Mouse (Mus musculus) gastrocnemius, adult 2 months (tissue): ENCODE measurements at regions not wholly inside any gene's neighbourhood (a gene's known extent, or its start where the extent isn't known, plus 50 kb on each side); places are given as distances from the start of the nearest gene placed in this dataset.

Source experiments
- DNase-seq: peaks from one replicate; pipeline ENCODE4 v3.0.0; 2022
- H3K27ac ChIP-seq: fragments of 200-600 bp; 2 replicates; pipeline ENCODE4 v1.8.1; 2022; ENCODE audit warnings: mild to moderate bottlenecking
- H3K4me3 ChIP-seq: fragments of 200-600 bp; 2 replicates; pipeline ENCODE4 v1.8.1; 2022; ENCODE audit warnings: mild to moderate bottlenecking, moderate library complexity
- CTCF ChIP-seq: fragments of 200-600 bp; IDR thresholded peaks from 2 replicates; pipeline ENCODE4 v1.8.1; 2022; ENCODE audit warnings: antibody characterized with exemption, mild to moderate bottlenecking, moderate library complexity
- intact Hi-C: fragments of 180-260 bp; cut with DNase I; formaldehyde crosslinking; loops from one replicate; pipeline ENCODE4 v1.15.1; 2025

DNA sequence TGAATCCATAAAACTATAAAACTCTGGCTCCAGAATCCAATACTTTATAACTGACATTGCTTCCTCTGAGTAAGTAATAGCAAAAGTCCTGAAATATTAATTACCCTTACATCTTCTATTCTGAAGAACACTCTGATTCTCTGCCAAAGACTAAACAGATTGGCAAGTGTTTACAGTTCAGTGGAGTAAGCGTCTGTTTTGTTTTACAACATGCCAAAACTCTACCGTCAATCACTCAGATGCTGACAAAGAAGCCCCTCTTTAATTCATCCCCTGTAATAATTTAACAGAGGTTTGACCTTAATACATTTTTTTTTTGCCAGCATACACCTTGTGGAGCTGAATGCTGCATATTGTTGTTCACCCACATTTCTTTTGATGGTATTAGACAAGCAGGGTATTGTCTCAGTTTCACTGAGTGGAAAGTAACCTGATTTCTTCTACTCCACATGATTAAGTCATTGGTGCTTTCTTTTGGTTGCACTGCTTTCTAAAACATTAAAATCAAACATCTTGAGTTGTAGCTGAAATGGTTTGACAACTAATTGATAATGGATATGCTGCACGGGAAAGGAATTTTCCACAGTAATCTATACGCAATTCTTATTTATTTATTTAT is 796.2 kb upstream of the Sel1l start:
- H3K4me3 ChIP-seq: no peak overlapping the region
- H3K27ac ChIP-seq: no peak overlapping the region
- TF ChIP-seq CTCF: no peak
- DNase-seq: no peak
- intact Hi-C loops: no loop called here

- intact Hi-C loops: no loop called here
- no peak for TF ChIP-seq CTCF
- DNase-seq: no peak
- Histone ChIP-seq H3K27ac (no peak overlapping the region), H3K4me3 (no peak overlapping the region)
These were observed 770.2 kb upstream of the Sel1l start for GRCm38 (mm10) chr12:92619120-92619519.

DNA sequence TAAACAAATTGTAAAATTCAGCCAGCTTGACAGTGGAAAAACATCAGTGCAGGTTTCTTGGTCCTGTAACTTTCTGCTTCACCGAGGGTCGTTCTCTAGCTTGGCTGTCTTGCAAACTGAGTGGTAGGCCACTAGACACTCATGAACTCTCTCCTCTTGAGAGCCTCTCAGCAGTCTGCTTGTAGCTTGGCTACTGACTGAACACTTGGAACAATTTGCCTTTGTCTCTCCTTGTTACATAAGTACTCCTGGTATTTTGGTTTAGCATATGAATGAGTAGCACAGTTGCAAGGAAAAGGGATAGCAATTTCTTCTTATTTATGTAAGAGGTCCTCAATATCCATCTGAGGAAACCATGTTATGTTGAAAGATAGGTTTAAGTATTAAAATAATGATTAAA is 769.6 kb upstream of the Sel1l start:
- Histone ChIP-seq H3K27ac (no peak overlapping the region), H3K4me3 (no peak overlapping the region)
- no peak for DNase-seq
- TF ChIP-seq CTCF: no peak
- intact Hi-C loops: no loop called here

GRCm38 (mm10) chr12:92601673-92602072 is 752.7 kb upstream of the Sel1l start:
- no peak overlapping the region for H3K4me3 ChIP-seq
- H3K27ac ChIP-seq: no peak overlapping the region
- DNase-seq: no peak
- intact Hi-C loops: no loop called here
- TF ChIP-seq CTCF: no peak

GRCm38 (mm10) chr12:92589725-92590124 is 740.8 kb upstream of the Sel1l start:
- no peak for DNase-seq
- intact Hi-C loops: no loop called here
- Histone ChIP-seq H3K27ac (no peak overlapping the region), H3K4me3 (no peak overlapping the region)
- no peak for TF ChIP-seq CTCF

GRCm38 (mm10) chr12:92589305-92589704 is 740.3 kb upstream of the Sel1l start:
- Histone ChIP-seq H3K4me3 (no peak overlapping the region), H3K27ac (no peak overlapping the region)
- TF ChIP-seq CTCF: no peak
- DNase-seq: no peak
- intact Hi-C loops: no loop called here

DNA sequence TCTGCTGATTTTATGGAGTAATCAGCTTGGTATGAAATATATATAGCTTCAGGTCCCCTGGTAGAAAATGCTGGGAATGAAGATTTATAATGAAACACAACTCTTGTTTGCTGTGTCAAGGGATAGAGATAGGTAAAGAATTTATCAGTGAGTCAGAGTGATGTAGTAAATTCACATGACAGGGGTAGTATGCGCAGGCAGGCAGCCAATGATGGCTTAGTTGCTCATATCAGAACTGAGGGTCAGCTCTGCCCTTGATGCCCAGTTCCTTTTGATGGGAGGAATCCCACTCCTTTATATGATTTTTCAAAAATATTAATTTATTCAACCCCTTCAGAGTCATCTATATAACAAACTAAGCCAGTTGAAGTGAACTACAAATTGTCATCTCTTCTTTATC is 729.6 kb upstream of the Sel1l start:
- TF ChIP-seq CTCF: no peak
- DNase-seq: no peak

More for the DNA sequence above, 729.6 kb upstream of the Sel1l start:
- H3K4me3 ChIP-seq: no peak overlapping the region
- H3K27ac ChIP-seq: no peak overlapping the region
- intact Hi-C loops: no loop called here
